Mouse (Mus musculus) forebrain, embryonic 12.5 days (tissue): ENCODE results near the gene Mslnl. TPM values are rescaled to one million over a fixed set of nuclear protein-coding genes. Genes with fewer than 3 reads are reported as not detected.

Experiments used
- ATAC-seq: fragments of 200-750 bp; cut with Nextera tagmentation; 2 replicates; pipeline ENCODE4 v1.8.0; 2017; ENCODE audit warnings: moderate TSS enrichment; ENCODE audit not compliant: low FRiP score
- H3K27ac ChIP-seq: fragments of 300-500 bp; sonication (generic); 2 replicates; pipeline ENCODE4 v1.5.1; 2016; ENCODE audit warnings: mild to moderate bottlenecking
- H3K27me3 ChIP-seq: fragments of 300-500 bp; sonication (generic); 2 replicates; pipeline ENCODE4 v1.6.1; 2016; ENCODE audit warnings: mild to moderate bottlenecking
- H3K36me3 ChIP-seq: fragments of 300-500 bp; sonication (generic); replicated peaks from 2 replicates; pipeline ENCODE4 v1.6.1; 2016; ENCODE audit warnings: mild to moderate bottlenecking
- H3K4me1 ChIP-seq: fragments of 300-500 bp; sonication (generic); 2 replicates; pipeline ENCODE4 v1.6.1; 2016
- H3K4me2 ChIP-seq: fragments of 300-500 bp; sonication (generic); 2 replicates; pipeline ENCODE4 v1.6.1; 2016; ENCODE audit warnings: mild to moderate bottlenecking, moderate library complexity
- H3K4me3 ChIP-seq: fragments of 300-500 bp; sonication (generic); replicated peaks from 2 replicates; pipeline ENCODE4 v1.5.1; 2016; ENCODE audit warnings: mild to moderate bottlenecking
- H3K9ac ChIP-seq: fragments of 300-500 bp; sonication (generic); 2 replicates; pipeline ENCODE4 v1.6.1; 2016; ENCODE audit warnings: mild to moderate bottlenecking
- H3K9me3 ChIP-seq: fragments of 300-500 bp; sonication (generic); 2 replicates; pipeline ENCODE4 v1.6.1; 2016
- WGBS: fragments of 180-500 bp; shearing (Covaris S2); methylation state at CpG from one replicate; pipeline ENCODE4 v1.1.7; 2016; 5-methylcytosine and 5-hydroxymethylcytosine counted together
- microRNA-seq: library from miRNA; unstranded; fragments of <30 nt; microRNA quantifications from one replicate; pipeline ENCODE4, GENCODE M21; 2017
- polyA plus RNA-seq: library from polyadenylated mRNA; unstranded; fragments of >200 nt; fragmentation: Nextera tagmentation; extraction: Ambion mirVana; gene quantifications from 2 replicates; pipeline ENCODE4 v1.2.1, GENCODE M21; 2016

Mslnl gene
- polyA plus RNA-seq, 1 experiment from 2014 or later = 0.18 TPM

GRCm38 (mm10) chr17:25792615-25793014 lies 56.8 kb downstream of the Mslnl start, which contains the start of gene Fam173a:
Gene Fam173a (minus strand): TSS chr17:25792901.
- Histone ChIP-seq H3K4me2 (peak within 1 kb of the TSS; percentile 93), H3K4me1 (peaks cover 65% of the 10 kb centered on the region), H3K9ac (peak within 1 kb of the TSS; percentile 81), H3K27ac (peak within 1 kb of the TSS; percentile 97), H3K36me3 (peaks cover 19% of the 10 kb centered on the region), H3K4me3 (peak within 1 kb of the TSS; percentile 65), H3K9me3 (no peaks in the 10 kb centered on the region), H3K27me3 (no peaks in the 10 kb centered on the region)
- 2% methylated on average over 14 of the region's 14 CpGs for WGBS
- peak; percentile 42; the same call in 1 of the 2 replicates for ATAC-seq

GRCm38 (mm10) chr17:25794197-25794596 lies 58.4 kb downstream of the Mslnl start:
- 0 out of 2 replicates have a peak overlapping the region, but pooled peaks have one; percentile 82 for H3K4me3 ChIP-seq
- H3K4me1 ChIP-seq = peaks cover 65% of the 10 kb centered on the region
- H3K36me3 ChIP-seq = peaks cover 7% of the 10 kb centered on the region
- H3K9me3 ChIP-seq = no peaks in the 10 kb centered on the region
- 10% methylated on average over 13 of the region's 13 CpGs for WGBS
- H3K9ac ChIP-seq = peak overlapping the region; percentile 80
- peak overlapping the region; percentile 97 for H3K27ac ChIP-seq
- 0 out of 2 replicates have a peak, but pooled peaks have one; percentile 24 for ATAC-seq
- H3K27me3 ChIP-seq = no peaks in the 10 kb centered on the region
- H3K4me2 ChIP-seq = peak overlapping the region; percentile 93

- Histone ChIP-seq H3K9ac (peak overlapping the region; percentile 80), H3K27me3 (no peaks in the 10 kb centered on the region), H3K36me3 (no peaks in the 10 kb centered on the region; the same call in 1 of the 2 replicates), H3K9me3 (no peaks in the 10 kb centered on the region), H3K4me1 (peaks cover 65% of the 10 kb centered on the region), H3K4me3 (peak overlapping the region; percentile 82), H3K4me2 (peak overlapping the region; percentile 93), H3K27ac (peak overlapping the region; percentile 97)
- ATAC-seq = no peak
- WGBS = 47% methylated on average over 17 of the region's 17 CpGs
These were observed 59.2 kb downstream of the Mslnl start for GRCm38 (mm10) chr17:25794998-25795397.

GRCm38 (mm10) chr17:25795609-25796092 lies 59.8 kb downstream of the Mslnl start, which contains the start of gene AC134908.4:
Gene AC134908.4 (minus strand): TSS chr17:25795659.
- no peaks in the 10 kb centered on the region; the same call in 1 of the 2 replicates for H3K36me3 ChIP-seq
- H3K9ac ChIP-seq = peak within 1 kb of the TSS; percentile 80
- H3K4me3 ChIP-seq = peak within 1 kb of the TSS; percentile 82
- peak within 1 kb of the TSS; percentile 97 for H3K27ac ChIP-seq
- no peaks in the 10 kb centered on the region for H3K27me3 ChIP-seq
- H3K4me2 ChIP-seq = peak within 1 kb of the TSS; percentile 93
- no peaks in the 10 kb centered on the region for H3K9me3 ChIP-seq
- WGBS = 3% methylated on average over 6 of the region's 6 CpGs
- no peak for ATAC-seq
- peaks cover 63% of the 10 kb centered on the region for H3K4me1 ChIP-seq

- no peak for ATAC-seq
- H3K9me3 ChIP-seq = no peaks in the 10 kb centered on the region
- peak overlapping the region; percentile 93 for H3K4me2 ChIP-seq
- no peaks in the 10 kb centered on the region for H3K36me3 ChIP-seq
- peak overlapping the region; percentile 80 for H3K9ac ChIP-seq
- under 1% methylated on average over 37 of the region's 37 CpGs for WGBS
- H3K27ac ChIP-seq = peak overlapping the region; percentile 97
- H3K4me3 ChIP-seq = peak overlapping the region; percentile 82
- no peaks in the 10 kb centered on the region for H3K27me3 ChIP-seq
- H3K4me1 ChIP-seq = peaks cover 56% of the 10 kb centered on the region
These were observed 60.4 kb downstream of the Mslnl start for GRCm38 (mm10) chr17:25796211-25796771.

GRCm38 (mm10) chr17:25796951-25797369 lies 61.1 kb downstream of the Mslnl start, which contains the start of gene Metrn:
Gene Metrn (minus strand): TSS chr17:25797136.
- H3K9ac ChIP-seq = peak within 1 kb of the TSS; percentile 80
- peak within 1 kb of the TSS; percentile 93 for H3K4me2 ChIP-seq
- H3K9me3 ChIP-seq = no peaks in the 10 kb centered on the region
- no peaks in the 10 kb centered on the region for H3K36me3 ChIP-seq
- under 1% methylated on average over 34 of the region's 35 CpGs for WGBS
- 0 out of 2 replicates have a peak, but pooled peaks cover 3% of the 10 kb centered on the region for H3K27me3 ChIP-seq
- H3K27ac ChIP-seq = peak within 1 kb of the TSS; percentile 97
- H3K4me3 ChIP-seq = peak within 1 kb of the TSS; percentile 82
- peak; percentile 82 for ATAC-seq
- peaks cover 53% of the 10 kb centered on the region for H3K4me1 ChIP-seq

Small RNA genes lying within 50 kb of the gene (microRNA-seq; reads per million reads assigned to microRNA genes)
- gene Gm25083 (not detected), gene Mir6966 (0.73 reads per million)

Other genes starting within 250 kb of the Mslnl start
- gene Sstr5, start 238.8 kb upstream of the Mslnl start, polyA plus RNA-seq = 0.10 TPM in 1 of 2 replicates, not detected in the other
- 10.3 and 15.1 TPM in 2 replicates for gene Sox8, start 165.4 kb upstream of the Mslnl start, polyA plus RNA-seq
- 17.8 and 21.0 TPM in 2 replicates for gene Lmf1, start 157.0 kb upstream of the Mslnl start, polyA plus RNA-seq
- 1.7 and 1.9 TPM in 2 replicates for gene Gng13, start 18.9 kb upstream of the Mslnl start, polyA plus RNA-seq
- 39.6 and 41.8 TPM in 2 replicates for gene Chtf18, start 8.6 kb upstream of the Mslnl start, polyA plus RNA-seq
- 18.0 and 19.6 TPM in 2 replicates for gene Rpusd1, start 8.4 kb upstream of the Mslnl start, polyA plus RNA-seq
- 0.28 and 0.50 TPM in 2 replicates for gene Msln, start 18.3 kb downstream of the Mslnl start, polyA plus RNA-seq
- gene Narfl, start 37.7 kb downstream of the Mslnl start, polyA plus RNA-seq = 25.6 and 26.0 TPM in 2 replicates
- 99.1 and 100 TPM in 2 replicates for gene Haghl, start 49.6 kb downstream of the Mslnl start, polyA plus RNA-seq
- 0.32 and 0.69 TPM in 2 replicates for gene Ccdc78, start 50.5 kb downstream of the Mslnl start, polyA plus RNA-seq
- 76.7 and 80.8 TPM in 2 replicates for gene Fam173a, start 56.9 kb downstream of the Mslnl start, polyA plus RNA-seq
- gene AC134908.4, start 59.6 kb downstream of the Mslnl start, polyA plus RNA-seq = not detected in 2 replicates
- gene Metrn, start 61.1 kb downstream of the Mslnl start, polyA plus RNA-seq = 61.2 and 79.6 TPM in 2 replicates
- gene Fbxl16, start 73.0 kb downstream of the Mslnl start, polyA plus RNA-seq = 21.0 and 23.7 TPM in 2 replicates
- gene Wdr24, start 87.6 kb downstream of the Mslnl start, polyA plus RNA-seq = 27.8 and 28.2 TPM in 2 replicates
- 65.7 and 69.5 TPM in 2 replicates for gene Jmjd8, start 92.8 kb downstream of the Mslnl start, polyA plus RNA-seq
- gene Stub1, start 97.4 kb downstream of the Mslnl start, polyA plus RNA-seq = 284 and 288 TPM in 2 replicates
- 5.0 and 5.7 TPM in 2 replicates for gene Rhbdl1, start 101.3 kb downstream of the Mslnl start, polyA plus RNA-seq
- 2.5 and 3.3 TPM in 2 replicates for gene Gm20683, start 105.7 kb downstream of the Mslnl start, polyA plus RNA-seq
- gene Rhot2, start 108.8 kb downstream of the Mslnl start, polyA plus RNA-seq = 20.9 and 23.4 TPM in 2 replicates
- gene Wdr90, start 125.5 kb downstream of the Mslnl start, polyA plus RNA-seq = 38.2 and 41.1 TPM in 2 replicates
- 7.7 and 9.8 TPM in 2 replicates for gene Mcrip2, start 132.7 kb downstream of the Mslnl start, polyA plus RNA-seq
- gene Mettl26, start 139.0 kb downstream of the Mslnl start, polyA plus RNA-seq = 51.6 and 55.5 TPM in 2 replicates
- 0.66 and 0.79 TPM in 2 replicates for gene Wfikkn1, start 144.8 kb downstream of the Mslnl start, polyA plus RNA-seq
- gene Rab40c, start 183.7 kb downstream of the Mslnl start, polyA plus RNA-seq = 35.1 and 36.5 TPM in 2 replicates
- gene Pigq, start 208.9 kb downstream of the Mslnl start, polyA plus RNA-seq = 51.4 and 53.0 TPM in 2 replicates
- gene Nhlrc4, start 208.9 kb downstream of the Mslnl start, polyA plus RNA-seq = 0.09 and 0.72 TPM in 2 replicates
- gene A930017K11Rik, start 216.5 kb downstream of the Mslnl start, polyA plus RNA-seq = 0.08 and 0.13 TPM in 2 replicates
- 30.6 and 31.7 TPM in 2 replicates for gene Capn15, start 249.8 kb downstream of the Mslnl start, polyA plus RNA-seq